Mouse (Mus musculus) spleen, postnatal 14 days (tissue): ENCODE measurements around the gene Chrnd.

Experiments used
- DNase-seq, 2 experiments: peaks; one replicate each; pipeline ENCODE4 v3.0.0; 2021 to 2022; ENCODE audit warnings: low spot score in 2 of 2

Chrnd gene

DNA sequence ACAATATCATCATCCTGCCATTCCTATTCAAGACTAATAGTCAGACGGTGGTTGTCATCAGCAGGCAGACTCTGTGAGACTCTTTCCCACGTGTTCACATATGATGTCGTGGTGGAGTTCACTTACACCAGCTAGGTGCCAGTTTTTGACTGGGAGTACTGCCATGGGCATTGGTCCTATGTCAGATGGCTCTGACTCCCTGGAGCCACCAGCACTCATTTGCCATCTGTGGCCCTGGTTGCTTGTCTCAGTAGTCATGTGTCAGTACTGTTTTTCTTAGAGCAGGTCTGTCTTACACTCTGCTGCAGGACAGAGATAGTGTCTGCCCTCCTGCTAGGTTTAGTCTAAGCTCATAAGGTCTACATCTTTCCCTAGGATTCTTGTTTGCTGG lies 36.7 kb downstream of the Chrnd start:
- no peak for DNase-seq

DNA sequence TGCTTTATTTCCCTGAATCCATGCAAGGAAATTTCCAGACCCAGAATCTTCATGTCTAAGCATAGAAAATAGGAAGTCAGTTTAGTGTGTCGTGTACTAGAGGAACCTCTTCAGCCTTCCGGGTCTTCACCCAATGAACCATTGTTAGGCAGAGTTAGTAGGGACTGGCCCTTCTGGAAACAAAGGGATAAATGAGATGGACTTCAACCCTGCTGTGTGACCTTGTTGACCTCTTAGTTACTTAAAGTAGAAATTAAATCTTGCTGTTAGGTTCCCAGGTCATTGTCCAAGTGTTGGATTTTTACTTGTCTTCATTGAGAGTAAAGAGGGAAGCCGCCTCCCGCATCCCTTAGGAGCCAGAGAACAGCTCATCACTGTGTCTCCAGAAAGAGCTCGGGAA lies 40.2 kb downstream of the Chrnd start:
- no peak for DNase-seq

DNA sequence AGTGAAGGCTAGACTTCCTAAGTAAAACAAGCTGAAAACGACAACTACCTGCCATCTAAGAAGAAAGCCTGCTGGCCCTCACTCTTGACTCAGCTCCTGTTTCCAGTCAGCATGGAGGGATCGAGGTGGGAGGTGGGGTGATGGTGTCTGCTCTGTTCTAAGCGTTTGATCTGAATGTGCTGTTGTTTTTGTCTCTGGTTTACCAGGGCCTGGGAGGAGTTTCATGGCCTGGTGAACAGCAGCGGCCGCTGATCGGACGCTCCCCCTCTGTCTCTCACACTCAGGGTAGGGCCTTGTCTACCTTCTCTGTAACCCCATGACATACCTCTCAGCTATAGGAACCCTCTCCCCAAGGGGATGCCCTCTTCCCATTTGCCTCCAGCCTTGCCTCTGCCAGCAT lies 41.8 kb downstream of the Chrnd start:
- DNase-seq, result no peak

DNA sequence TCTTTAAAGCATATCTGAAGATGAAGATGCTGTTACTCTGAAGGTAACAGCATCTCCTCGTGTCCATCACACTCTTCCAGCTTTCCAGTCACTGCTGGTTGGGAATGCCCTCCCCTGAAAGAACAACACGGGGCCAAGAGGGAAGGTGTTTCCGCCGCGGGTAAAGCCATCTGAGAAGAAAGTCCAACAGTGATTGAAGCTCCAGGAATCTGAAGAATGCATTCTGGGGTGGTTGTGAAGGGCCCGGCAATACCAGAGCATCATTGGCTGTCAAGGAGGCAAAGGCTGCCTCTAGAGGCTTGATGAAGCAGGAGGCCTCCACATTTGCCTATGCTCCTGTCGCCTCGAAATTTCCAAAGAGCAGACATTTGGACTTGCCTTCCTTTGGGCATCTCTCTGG lies 48.6 kb downstream of the Chrnd start:
- no peak for DNase-seq

- no peak for DNase-seq
These were observed 52.6 kb downstream of the Chrnd start for GRCm38 (mm10) chr1:87243021-87243420.

- DNase-seq, result no peak
These were observed 55.0 kb downstream of the Chrnd start for GRCm38 (mm10) chr1:87245430-87245829.

- DNase-seq, result peak; percentile 41 to 64
These were observed 55.8 kb downstream of the Chrnd start for GRCm38 (mm10) chr1:87245929-87246815.
